Mouse (Mus musculus): Measurements from ENCODE around the gene Inpp5e. TPM values are rescaled to one million over a fixed set of nuclear protein-coding genes. Genes with fewer than 3 reads are reported as not detected.

Gene Inpp5e
- polyA plus RNA-seq, 1 experiment, result 47.4 TPM

- no peaks in the 10 kb centered on the region for H3K4me1 ChIP-seq (replicated peaks; ENCODE audit: control insufficient read depth, insufficient read depth, low read length)
- peaks cover 32% of the 10 kb centered on the region for H3K36me3 ChIP-seq (ENCODE audit: control insufficient read depth, insufficient read depth, low read length)
- H3K27me3 ChIP-seq (ENCODE audit: control insufficient read depth, insufficient read depth, low read length), result no peaks in the 10 kb centered on the region
- H3K27ac ChIP-seq (ENCODE audit: control insufficient read depth, insufficient read depth, low read length), result no peak overlapping the region
- DNase-seq, result no peak
- no peak overlapping the region for H3K4me3 ChIP-seq (ENCODE audit: control insufficient read depth, insufficient read depth, low read length)
- WGBS, result 95% methylated on average over 8 of the region's 8 CpGs
- TF ChIP-seq CTCF (IDR thresholded peaks at IDR 0.05; ENCODE audit: borderline replicate concordance, control insufficient read depth, extremely low read depth, insufficient read depth, low read length, poor library complexity), result no peak
- TF ChIP-seq POLR2A (IDR thresholded peaks at IDR 0.05; ENCODE audit: control insufficient read depth, extremely low read depth, insufficient read depth, low read length, poor library complexity), result no peak
These were observed 36.6 kb downstream of the Inpp5e start for GRCm38 (mm10) chr2:26372396-26372795.

GRCm38 (mm10) chr2:26368572-26368971, 40.4 kb downstream of the Inpp5e start:
- DNase-seq, result no peak
- 95% methylated on average over 1 of the region's 1 CpGs for WGBS

GRCm38 (mm10) chr2:26367911-26368310, 41.1 kb downstream of the Inpp5e start:
- peaks cover 25% of the 10 kb centered on the region for H3K36me3 ChIP-seq (ENCODE audit: control insufficient read depth, insufficient read depth, low read length)
- H3K27me3 ChIP-seq (ENCODE audit: control insufficient read depth, insufficient read depth, low read length), result no peaks in the 10 kb centered on the region
- H3K27ac ChIP-seq (ENCODE audit: control insufficient read depth, insufficient read depth, low read length), result no peak overlapping the region
- no peak for DNase-seq
- H3K4me1 ChIP-seq (replicated peaks; ENCODE audit: control insufficient read depth, insufficient read depth, low read length), result no peaks in the 10 kb centered on the region
- TF ChIP-seq POLR2A (IDR thresholded peaks at IDR 0.05; ENCODE audit: control insufficient read depth, extremely low read depth, insufficient read depth, low read length, poor library complexity), result no peak
- TF ChIP-seq CTCF (IDR thresholded peaks at IDR 0.05; ENCODE audit: borderline replicate concordance, control insufficient read depth, extremely low read depth, insufficient read depth, low read length, poor library complexity), result no peak
- WGBS, result 96% methylated on average over 6 of the region's 6 CpGs
- H3K4me3 ChIP-seq (ENCODE audit: control insufficient read depth, insufficient read depth, low read length), result no peak overlapping the region

More at GRCm38 (mm10) chr2:26368572-26368971, 40.4 kb downstream of the Inpp5e start:
- no peaks in the 10 kb centered on the region for H3K4me1 ChIP-seq (replicated peaks; ENCODE audit: control insufficient read depth, insufficient read depth, low read length)
- H3K27me3 ChIP-seq (ENCODE audit: control insufficient read depth, insufficient read depth, low read length), result no peaks in the 10 kb centered on the region
- H3K4me3 ChIP-seq (ENCODE audit: control insufficient read depth, insufficient read depth, low read length), result no peak overlapping the region
- no peak for TF ChIP-seq POLR2A (IDR thresholded peaks at IDR 0.05; ENCODE audit: control insufficient read depth, extremely low read depth, insufficient read depth, low read length, poor library complexity)
- TF ChIP-seq CTCF (IDR thresholded peaks at IDR 0.05; ENCODE audit: borderline replicate concordance, control insufficient read depth, extremely low read depth, insufficient read depth, low read length, poor library complexity), result no peak
- peaks cover 30% of the 10 kb centered on the region for H3K36me3 ChIP-seq (ENCODE audit: control insufficient read depth, insufficient read depth, low read length)
- no peak overlapping the region for H3K27ac ChIP-seq (ENCODE audit: control insufficient read depth, insufficient read depth, low read length)

- TF ChIP-seq CTCF (IDR thresholded peaks at IDR 0.05; ENCODE audit: borderline replicate concordance, control insufficient read depth, extremely low read depth, insufficient read depth, low read length, poor library complexity) (no peak), POLR2A (IDR thresholded peaks at IDR 0.05; ENCODE audit: control insufficient read depth, extremely low read depth, insufficient read depth, low read length, poor library complexity) (no peak)
- WGBS, result 89% methylated on average over 10 of the region's 10 CpGs
- no peaks in the 10 kb centered on the region for H3K27me3 ChIP-seq (ENCODE audit: control insufficient read depth, insufficient read depth, low read length)
- H3K27ac ChIP-seq (ENCODE audit: control insufficient read depth, insufficient read depth, low read length), result no peak overlapping the region
- DNase-seq, result no peak
- no peak overlapping the region for H3K4me3 ChIP-seq (ENCODE audit: control insufficient read depth, insufficient read depth, low read length)
- H3K4me1 ChIP-seq (replicated peaks; ENCODE audit: control insufficient read depth, insufficient read depth, low read length), result peaks cover 5% of the 10 kb centered on the region
- H3K36me3 ChIP-seq (ENCODE audit: control insufficient read depth, insufficient read depth, low read length), result peaks cover 21% of the 10 kb centered on the region; the same call in 1 of the 2 replicates
These were observed 44.1 kb downstream of the Inpp5e start for GRCm38 (mm10) chr2:26364738-26365465.

GRCm38 (mm10) chr2:26363481-26363880, 45.5 kb downstream of the Inpp5e start:
- 98% methylated on average over 5 of the region's 5 CpGs for WGBS
- peaks cover 13% of the 10 kb centered on the region; the same call in 1 of the 2 replicates for H3K36me3 ChIP-seq (ENCODE audit: control insufficient read depth, insufficient read depth, low read length)
- no peak overlapping the region for H3K4me3 ChIP-seq (ENCODE audit: control insufficient read depth, insufficient read depth, low read length)

GRCm38 (mm10) chr2:26362991-26363390, 46.0 kb downstream of the Inpp5e start:
- Histone ChIP-seq H3K27me3 (ENCODE audit: control insufficient read depth, insufficient read depth, low read length) (no peaks in the 10 kb centered on the region), H3K36me3 (ENCODE audit: control insufficient read depth, insufficient read depth, low read length) (peaks cover 10% of the 10 kb centered on the region; the same call in 1 of the 2 replicates), H3K27ac (ENCODE audit: control insufficient read depth, insufficient read depth, low read length) (no peak overlapping the region), H3K4me1 (replicated peaks; ENCODE audit: control insufficient read depth, insufficient read depth, low read length) (peaks cover 10% of the 10 kb centered on the region), H3K4me3 (ENCODE audit: control insufficient read depth, insufficient read depth, low read length) (no peak overlapping the region)
- TF ChIP-seq POLR2A (IDR thresholded peaks at IDR 0.05; ENCODE audit: control insufficient read depth, extremely low read depth, insufficient read depth, low read length, poor library complexity), result no peak
- WGBS, result 96% methylated on average over 5 of the region's 5 CpGs
- DNase-seq, result no peak

More at GRCm38 (mm10) chr2:26363481-26363880, 45.5 kb downstream of the Inpp5e start:
- no peaks in the 10 kb centered on the region for H3K27me3 ChIP-seq (ENCODE audit: control insufficient read depth, insufficient read depth, low read length)
- H3K27ac ChIP-seq (ENCODE audit: control insufficient read depth, insufficient read depth, low read length), result no peak overlapping the region
- no peak for TF ChIP-seq CTCF (IDR thresholded peaks at IDR 0.05; ENCODE audit: borderline replicate concordance, control insufficient read depth, extremely low read depth, insufficient read depth, low read length, poor library complexity)
- no peak for TF ChIP-seq POLR2A (IDR thresholded peaks at IDR 0.05; ENCODE audit: control insufficient read depth, extremely low read depth, insufficient read depth, low read length, poor library complexity)
- H3K4me1 ChIP-seq (replicated peaks; ENCODE audit: control insufficient read depth, insufficient read depth, low read length), result peaks cover 10% of the 10 kb centered on the region
- no peak for DNase-seq

Data from thymus, adult 2 months (tissue).